ENCODE assay signal across 17 mouse cellular contexts in the genomic region with DNA sequence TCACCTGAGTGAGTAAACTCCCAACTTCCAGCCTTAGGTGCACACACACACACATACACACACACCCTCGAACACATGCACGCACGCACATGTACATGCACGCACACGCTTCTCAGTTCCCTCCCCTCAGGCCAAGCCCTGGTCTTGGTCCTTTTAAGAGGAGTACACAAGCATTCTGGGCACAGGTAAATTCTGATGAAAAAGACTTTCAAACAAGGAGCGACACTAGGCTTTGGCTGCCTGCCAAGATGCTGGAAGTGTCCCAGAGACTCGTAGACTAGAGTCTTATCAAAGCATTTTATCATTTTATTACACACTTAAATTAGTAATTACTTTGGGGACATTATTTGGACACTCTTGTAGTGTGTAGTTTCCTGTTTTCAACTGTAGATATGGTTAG.
A peak's percentile ranks its signal among the peaks of the same experiment; 100 is the strongest.
DNase-seq lines count a peak whose midpoint lies in the region; ATAC-seq and TF ChIP-seq lines count a peak whose summit lies in the region.
"Had no signal": no experiment of that assay in that cellular context is flagged by ENCODE, and none has a peak within 500 bp of the region (broad histone marks: within the 10 kb centered on the region; RNA-seq: fewer than 3 reads in every experiment).

No protein-coding gene starts in this region.

- no peaks in the 10 kb centered on the region for H3K36me3 ChIP-seq in hindbrain, embryonic 10.5 days
- no peaks in the 10 kb centered on the region for H3K36me3 ChIP-seq in hindbrain, embryonic 16.5 days (ENCODE audit: control insufficient read depth, insufficient read depth, low read length)
- H3K36me3 ChIP-seq: embryonic facial prominence, embryonic 12.5 days; heart, embryonic 12.5 days; hindbrain, embryonic 13.5 days; stomach, embryonic 15.5 days had no signal

- no peak overlapping the region for H3K4me3 ChIP-seq in hindbrain, embryonic 10.5 days
- no peak overlapping the region for H3K4me3 ChIP-seq in hindbrain, embryonic 16.5 days (ENCODE audit: low read length)
- H3K4me3 ChIP-seq: embryonic facial prominence, embryonic 12.5 days; heart, embryonic 12.5 days; hindbrain, embryonic 13.5 days; stomach, embryonic 15.5 days had no signal

- no peak overlapping the region for H3K9ac ChIP-seq in hindbrain, embryonic 16.5 days (ENCODE audit: low read depth, low read length)
- H3K9ac ChIP-seq: embryonic facial prominence, embryonic 12.5 days; heart, embryonic 12.5 days; hindbrain, embryonic 13.5 days; stomach, embryonic 15.5 days had no signal

- H3K27ac ChIP-seq in hindbrain, embryonic 10.5 days, result 0 out of 2 replicates have a peak overlapping the region, but pooled peaks have one; percentile 9
- H3K27ac ChIP-seq in hindbrain, embryonic 16.5 days (ENCODE audit: low read depth, low read length), result no peak overlapping the region
- H3K27ac ChIP-seq: embryonic facial prominence, embryonic 12.5 days; hindbrain, embryonic 13.5 days; stomach, embryonic 15.5 days had no signal

- no peak overlapping the region for H3K4me2 ChIP-seq in hindbrain, embryonic 16.5 days (ENCODE audit: low read length)
- H3K4me2 ChIP-seq: embryonic facial prominence, embryonic 12.5 days; heart, embryonic 12.5 days; hindbrain, embryonic 13.5 days; stomach, embryonic 15.5 days had no signal

- no peaks in the 10 kb centered on the region for H3K27me3 ChIP-seq in hindbrain, embryonic 10.5 days (ENCODE audit: insufficient read depth, poor library complexity, severe bottlenecking)
- H3K27me3 ChIP-seq in hindbrain, embryonic 16.5 days (replicated peaks; ENCODE audit: control insufficient read depth, insufficient read depth, low read length), result no peaks in the 10 kb centered on the region; the same call in 1 of the 2 replicates
- H3K27me3 ChIP-seq: heart, embryonic 12.5 days; stomach, embryonic 15.5 days had no signal

- TF ChIP-seq POLR2A in brain, embryonic 14.5 days (IDR thresholded peaks at IDR 0.05; ENCODE audit: borderline replicate concordance, extremely low read depth, insufficient read depth, insufficient read length, poor library complexity, severe bottlenecking), result no peak

- peaks cover 28% of the 10 kb centered on the region for H3K4me1 ChIP-seq in hindbrain, embryonic 10.5 days (replicated peaks)
- peaks cover 2% of the 10 kb centered on the region for H3K4me1 ChIP-seq in hindbrain, embryonic 16.5 days (ENCODE audit: control insufficient read depth, insufficient read depth, low read depth, low read length)
- H3K4me1 ChIP-seq: embryonic facial prominence, embryonic 12.5 days; stomach, embryonic 15.5 days had no signal

- WGBS in hindbrain, embryonic 10.5 days, result 94% methylated on average over 7 of the region's 7 CpGs
- WGBS in hindbrain, embryonic 16.5 days, result 72% methylated on average over 7 of the region's 7 CpGs

- ATAC-seq in hindbrain, embryonic 16.5 days, result no peak
- ATAC-seq: forebrain, embryonic 16.5 days; lung, postnatal 0 days had no signal

- H3K9me3 ChIP-seq in hindbrain, embryonic 10.5 days, result no peaks in the 10 kb centered on the region
- H3K9me3 ChIP-seq in hindbrain, embryonic 16.5 days (ENCODE audit: control insufficient read depth, low read length), result no peaks in the 10 kb centered on the region
- H3K9me3 ChIP-seq: embryonic facial prominence, embryonic 12.5 days; heart, embryonic 12.5 days; hindbrain, embryonic 13.5 days; stomach, embryonic 15.5 days had no signal

- peak; percentile 14 for DNase-seq in adrenal gland, postnatal 14 days
- no peak for DNase-seq in adrenal gland, adult 2 months
- no peak for DNase-seq in hindbrain, embryonic 10.5 days (ENCODE audit: low spot score)
- DNase-seq in lung, postnatal 36 days, result peak; percentile 5
- DNase-seq in lung, postnatal 4 days, result no peak
- DNase-seq in brain, embryonic 14.5 days (ENCODE audit: low read depth), result peak; percentile 40
- DNase-seq in layer of hippocampus, adult 9-11 months, result no peak
- DNase-seq: cerebellum, adult 9-10 months; gastrocnemius, postnatal 25 days; thymus, postnatal 4 days had no signal

- TF ChIP-seq CTCF in brain, embryonic 14.5 days (IDR thresholded peaks at IDR 0.05; ENCODE audit: borderline replicate concordance, extremely low read depth, insufficient read depth, insufficient read length), result no peak

Comparison
In these comparisons a context has a peak if more than half of its experiments do, and no peak if none do; other contexts are left out.
1. DNase-seq: peak in adrenal gland, postnatal 14 days (single experiment), lung, postnatal 36 days (single experiment) and brain, embryonic 14.5 days (single experiment); none in adrenal gland, adult 2 months (single experiment), hindbrain, embryonic 10.5 days (single experiment), lung, postnatal 4 days (0 of 2) and layer of hippocampus, adult 9-11 months (single experiment).